Mouse (Mus musculus): ENCODE measurements around the gene Gpr149. TPM values are rescaled to one million over a fixed set of nuclear protein-coding genes. Genes with fewer than 3 reads are reported as not detected.

Gpr149 gene
- total RNA-seq (2023), result not detected

GRCm38 (mm10) chr3:62604973-62605372, at the start of gene Gpr149:
TSS of gene Gpr149 (minus strand) at chr3:62605140.

GRCm38 (mm10) chr3:62506488-62507205, 98.3 kb downstream of the Gpr149 start, which contains the start of gene Dhx36:
TSS of gene Dhx36 (minus strand) at chr3:62507004.

Other genes with a start within 250 kb of the Gpr149 start
- gene Dhx36, start 98.1 kb downstream of the Gpr149 start, total RNA-seq (2023), result 68.6 TPM